Mouse (Mus musculus) liver, embryonic 16.5 days (tissue): ENCODE results near the gene Rexo1. TPM values are rescaled to one million over a fixed set of nuclear protein-coding genes. Genes with fewer than 3 reads are reported as not detected.

Experiments
- ATAC-seq: fragments of 200-750 bp; cut with Nextera tagmentation; 2 replicates; pipeline ENCODE4 v1.8.0; 2017; ENCODE audit warnings: low read depth, mild to moderate bottlenecking, moderate number of reproducible peaks, moderate library complexity
- H3K27ac ChIP-seq: fragments of 300-500 bp; sonication (generic); 2 replicates; pipeline ENCODE4 v1.5.1; 2014; ENCODE audit warnings: mild to moderate bottlenecking, low read length
- H3K27me3 ChIP-seq: fragments of 300-500 bp; sonication (generic); 2 replicates; pipeline ENCODE4 v1.6.1; 2014; ENCODE audit warnings: low read depth, low read length, mixed read lengths; ENCODE audit not compliant: control insufficient read depth, insufficient read depth
- H3K36me3 ChIP-seq: fragments of 300-500 bp; sonication (generic); 2 replicates; pipeline ENCODE4 v1.6.1; 2014; ENCODE audit warnings: mild to moderate bottlenecking; ENCODE audit not compliant: control insufficient read depth, insufficient read depth
- H3K4me1 ChIP-seq: fragments of 300-500 bp; sonication (generic); 2 replicates; pipeline ENCODE4 v1.6.1; 2014; ENCODE audit warnings: low read depth, low read length, mixed read lengths; ENCODE audit not compliant: control insufficient read depth
- H3K4me2 ChIP-seq: fragments of 300-500 bp; sonication (generic); 2 replicates; pipeline ENCODE4 v1.6.1; 2014; ENCODE audit warnings: low read depth, low read length, mixed read lengths
- H3K4me3 ChIP-seq: fragments of 300-500 bp; sonication (generic); 2 replicates; pipeline ENCODE4 v1.5.1; 2014; ENCODE audit warnings: low read depth, mild to moderate bottlenecking, low read length
- H3K9ac ChIP-seq: fragments of 300-500 bp; sonication (generic); 2 replicates; pipeline ENCODE4 v1.6.1; 2014; ENCODE audit warnings: low read depth, low read length
- H3K9me3 ChIP-seq: fragments of 300-500 bp; sonication (generic); replicated peaks from 2 replicates; pipeline ENCODE4 v1.6.1; 2016; ENCODE audit warnings: low read length; ENCODE audit not compliant: control insufficient read depth
- WGBS: fragments of 180-500 bp; shearing (Covaris S2); extraction: QIAGEN DNeasy Blood & Tissue Kit; methylation state at CpG from one replicate; pipeline ENCODE4 v1.1.7; 2014; ENCODE audit not compliant: insufficient replicate concordance; 5-methylcytosine and 5-hydroxymethylcytosine counted together
- polyA plus RNA-seq: library from polyadenylated mRNA; unstranded; fragments of >200 nt; fragmentation: Nextera tagmentation; extraction: Ambion mirVana; gene quantifications from 2 replicates; pipeline ENCODE4 v1.2.1, GENCODE M21; 2015

The Rexo1 gene
- polyA plus RNA-seq, 1 experiment from 2014 or later: 12.1 TPM

DNA sequence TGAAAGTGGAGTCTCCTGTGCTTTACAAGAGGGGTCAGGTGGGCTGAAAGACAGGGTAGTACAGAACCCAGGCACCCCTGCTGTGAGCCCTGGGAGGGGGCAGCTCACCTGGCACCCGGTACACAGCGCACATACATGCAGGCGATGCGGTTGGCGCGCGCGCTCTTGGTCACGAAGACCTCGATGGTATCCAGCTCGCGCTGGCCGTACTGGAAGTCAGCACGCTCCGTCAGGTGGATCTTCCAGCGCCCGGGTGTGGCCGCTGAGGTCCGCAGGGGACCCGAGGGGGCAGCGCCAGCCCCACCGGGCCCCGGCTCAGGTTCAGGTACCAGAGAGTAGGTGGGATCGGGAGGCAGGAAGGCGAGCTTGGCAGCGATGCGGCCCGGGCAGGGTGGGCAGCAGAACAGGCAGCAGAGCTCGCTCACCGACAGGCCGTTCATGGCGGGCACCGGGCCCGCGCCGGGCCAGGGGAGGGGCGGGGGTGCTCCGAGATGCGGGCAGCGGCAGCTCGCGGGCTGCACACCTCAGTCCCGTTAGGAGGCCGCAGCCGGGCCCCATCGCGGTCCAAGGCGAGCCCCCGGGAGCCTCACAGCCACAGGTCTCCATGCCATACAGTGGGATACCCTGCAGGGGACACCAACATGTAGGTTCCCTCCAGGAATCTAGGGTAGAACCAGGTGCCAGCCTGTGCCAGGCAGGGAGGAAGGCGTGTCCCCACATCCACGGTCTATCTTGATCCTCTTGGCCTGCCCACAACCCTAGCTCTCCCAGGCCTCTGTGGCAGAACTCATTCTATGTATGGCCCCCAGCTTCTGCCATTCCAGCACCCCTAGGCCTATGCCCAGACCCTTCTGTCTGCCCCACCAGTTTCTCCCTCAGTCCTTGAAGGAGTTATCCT is 25.3 kb upstream of the Rexo1 start:
- H3K36me3 ChIP-seq: peaks cover 10% of the 10 kb centered on the region
- no peaks in the 10 kb centered on the region for H3K27me3 ChIP-seq
- ATAC-seq: no peak
- no peak overlapping the region for H3K4me3 ChIP-seq
- WGBS: 88% methylated on average over 47 of the region's 51 CpGs
- H3K9ac ChIP-seq: no peak overlapping the region
- H3K4me2 ChIP-seq: no peak overlapping the region
- H3K27ac ChIP-seq: no peak overlapping the region
- H3K4me1 ChIP-seq: peaks cover 50% of the 10 kb centered on the region
- H3K9me3 ChIP-seq: no peaks in the 10 kb centered on the region

DNA sequence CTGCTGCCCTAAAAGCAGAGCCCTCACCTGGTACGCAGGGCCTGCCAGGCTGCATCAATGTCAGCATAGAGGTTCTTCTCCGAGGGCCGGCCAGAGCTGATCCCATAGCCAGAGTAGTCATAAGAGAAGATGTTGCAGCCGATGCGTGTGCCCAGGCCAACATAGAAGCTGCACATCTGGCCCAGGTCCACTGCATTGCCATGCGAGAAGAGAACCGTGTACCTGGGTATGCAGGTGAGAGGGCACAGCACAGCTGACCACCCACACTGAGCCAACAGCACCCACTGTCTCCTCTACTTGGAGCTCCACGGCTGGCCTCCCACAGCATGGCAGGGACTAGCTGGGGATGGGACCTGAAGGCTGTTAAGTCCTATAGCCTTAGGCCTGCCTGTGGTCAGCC is 24.2 kb upstream of the Rexo1 start:
- H3K4me1 ChIP-seq: peaks cover 45% of the 10 kb centered on the region
- WGBS: 84% methylated on average over 8 of the region's 8 CpGs
- H3K9ac ChIP-seq: no peak overlapping the region
- no peaks in the 10 kb centered on the region for H3K9me3 ChIP-seq
- H3K4me2 ChIP-seq: no peak overlapping the region
- H3K36me3 ChIP-seq: peaks cover 10% of the 10 kb centered on the region
- no peaks in the 10 kb centered on the region for H3K27me3 ChIP-seq
- H3K4me3 ChIP-seq: no peak overlapping the region
- ATAC-seq: no peak
- H3K27ac ChIP-seq: peak overlapping the region; percentile 31; the same call in 1 of the 2 replicates

DNA sequence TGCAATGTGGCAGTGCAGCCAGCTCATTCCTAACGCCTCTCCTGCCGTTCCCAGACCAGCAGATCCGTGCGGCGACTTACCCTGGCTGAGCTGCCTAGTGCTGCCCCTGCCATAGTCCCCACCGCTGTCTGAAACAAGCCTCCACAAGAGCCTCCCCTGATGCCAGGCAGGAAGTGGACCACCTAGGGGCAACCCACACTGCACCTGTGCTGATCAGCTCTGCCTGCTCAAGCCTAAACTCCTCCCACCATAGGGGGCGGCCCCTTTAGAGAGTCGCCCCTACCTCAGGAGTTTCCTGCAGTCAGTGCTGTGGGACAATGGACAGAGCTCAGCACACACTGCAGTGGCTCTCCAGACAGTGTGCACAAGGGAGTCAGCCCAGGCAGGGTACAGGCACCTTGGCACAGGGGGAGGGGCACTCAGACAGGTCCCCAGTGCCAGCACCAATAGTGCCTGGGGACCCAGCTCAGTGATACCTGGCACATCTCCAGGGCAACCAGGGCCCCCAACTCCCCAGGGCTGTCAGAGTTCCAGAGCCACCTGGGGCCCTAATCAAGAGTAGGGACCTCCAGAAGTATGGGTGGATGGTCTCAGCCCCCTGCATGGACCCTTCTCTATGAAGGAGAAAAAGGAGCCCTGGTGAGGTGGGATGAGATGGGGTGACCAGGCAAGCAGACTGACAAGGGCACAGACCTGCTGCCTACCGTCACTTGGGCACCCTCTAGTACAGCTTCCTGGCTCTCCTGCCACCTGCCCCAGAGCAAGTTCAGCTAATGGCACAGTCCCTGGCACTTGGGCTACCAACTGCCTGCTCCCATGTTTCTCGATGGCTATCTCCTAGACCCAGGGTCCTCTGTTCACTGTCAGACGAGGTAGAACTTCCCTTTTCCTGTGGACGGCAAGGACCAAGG is 23.5 kb upstream of the Rexo1 start:
- Histone ChIP-seq H3K4me3 (no peak overlapping the region), H3K9ac (no peak overlapping the region), H3K27me3 (no peaks in the 10 kb centered on the region), H3K4me1 (peaks cover 43% of the 10 kb centered on the region), H3K36me3 (peaks cover 10% of the 10 kb centered on the region), H3K9me3 (no peaks in the 10 kb centered on the region), H3K4me2 (no peak overlapping the region), H3K27ac (peak overlapping the region; percentile 50)
- 64% methylated on average over 12 of the region's 12 CpGs for whole genome bisulfite sequencing
- ATAC-seq: peak; percentile 9; the same call in 1 of the 2 replicates

DNA sequence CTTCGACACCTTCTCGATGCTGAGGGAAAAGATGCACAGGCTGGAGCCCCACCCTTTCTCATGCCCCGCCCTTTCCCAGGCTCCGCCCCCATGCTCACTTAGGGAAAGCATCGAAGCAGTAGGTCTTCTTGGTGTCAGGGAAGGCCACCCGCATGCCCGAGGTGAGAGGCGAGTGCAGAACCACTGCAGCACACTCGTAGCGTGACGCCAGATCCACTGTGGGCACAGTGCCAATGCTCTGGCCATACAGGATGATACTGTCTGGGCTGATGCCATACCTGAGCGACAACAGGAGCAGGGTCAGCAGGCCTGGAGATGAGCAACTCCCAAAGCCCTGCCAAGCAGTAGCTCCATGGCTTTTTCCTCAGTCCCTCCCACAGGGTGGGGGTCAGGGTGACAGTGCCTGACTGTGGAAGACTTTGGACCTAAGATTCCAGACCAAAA is 22.7 kb upstream of the Rexo1 start:
- ATAC-seq: no peak
- Histone ChIP-seq H3K27me3 (no peaks in the 10 kb centered on the region), H3K9me3 (no peaks in the 10 kb centered on the region), H3K4me3 (no peak overlapping the region), H3K4me1 (peaks cover 44% of the 10 kb centered on the region), H3K27ac (peak overlapping the region; percentile 50), H3K36me3 (peaks cover 10% of the 10 kb centered on the region), H3K9ac (no peak overlapping the region), H3K4me2 (no peak overlapping the region)
- 57% methylated on average over 12 of the region's 12 CpGs for WGBS

DNA sequence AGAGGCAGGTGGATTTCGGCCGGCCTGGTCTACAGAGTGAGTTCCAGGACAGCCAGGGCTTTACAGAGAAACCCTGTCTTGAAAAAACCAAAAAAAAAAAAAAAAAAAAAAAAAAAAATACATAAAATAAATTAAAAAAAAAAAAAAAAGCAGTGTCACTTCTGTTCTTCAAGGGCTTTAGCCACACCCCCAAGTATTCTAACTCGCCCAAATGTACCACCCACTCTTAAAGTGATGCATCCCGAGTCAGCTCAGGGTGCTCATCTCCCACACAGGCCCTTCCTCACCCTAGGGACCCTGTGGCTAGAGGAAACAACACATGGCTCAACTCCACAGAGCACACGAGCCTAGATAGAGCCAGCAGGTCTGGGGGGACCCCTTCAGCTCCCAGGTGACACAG is 21.7 kb upstream of the Rexo1 start:
- H3K27ac ChIP-seq: no peak overlapping the region
- WGBS: 77% methylated on average over 5 of the region's 5 CpGs
- no peak overlapping the region for H3K4me3 ChIP-seq
- H3K4me2 ChIP-seq: no peak overlapping the region
- H3K9me3 ChIP-seq: no peaks in the 10 kb centered on the region
- H3K9ac ChIP-seq: no peak overlapping the region
- no peaks in the 10 kb centered on the region for H3K27me3 ChIP-seq
- H3K4me1 ChIP-seq: peaks cover 44% of the 10 kb centered on the region
- peaks cover 10% of the 10 kb centered on the region for H3K36me3 ChIP-seq
- ATAC-seq: no peak

DNA sequence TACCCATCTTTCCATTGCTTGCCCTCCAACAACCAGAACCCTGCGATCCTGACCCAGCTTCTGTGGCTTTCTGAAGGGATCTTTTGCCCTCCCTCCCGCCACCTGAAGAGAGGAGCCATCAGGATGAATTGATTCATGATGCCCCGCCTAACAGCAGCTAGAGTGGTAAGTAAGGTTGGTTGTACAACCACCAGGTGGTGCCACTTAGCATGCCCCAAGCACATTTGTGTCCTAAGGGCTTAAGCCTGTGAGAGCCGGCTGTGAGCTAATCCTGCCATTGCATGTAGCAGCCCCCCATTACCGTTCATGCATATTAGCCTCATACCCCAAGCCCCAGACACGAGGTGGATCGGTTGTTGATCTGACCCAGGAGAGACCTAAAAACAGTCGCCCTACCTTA is 17.6 kb upstream of the Rexo1 start:
- ATAC-seq: peak; percentile 25
- Histone ChIP-seq H3K27ac (peak overlapping the region; percentile 98), H3K36me3 (peaks cover 5% of the 10 kb centered on the region; the same call in 1 of the 2 replicates), H3K9ac (peak overlapping the region; percentile 60), H3K4me1 (peaks cover 46% of the 10 kb centered on the region), H3K27me3 (no peaks in the 10 kb centered on the region), H3K9me3 (no peaks in the 10 kb centered on the region), H3K4me2 (peak overlapping the region; percentile 96), H3K4me3 (peak overlapping the region; percentile 85)
- 6% methylated on average over 8 of the region's 8 CpGs for WGBS

DNA sequence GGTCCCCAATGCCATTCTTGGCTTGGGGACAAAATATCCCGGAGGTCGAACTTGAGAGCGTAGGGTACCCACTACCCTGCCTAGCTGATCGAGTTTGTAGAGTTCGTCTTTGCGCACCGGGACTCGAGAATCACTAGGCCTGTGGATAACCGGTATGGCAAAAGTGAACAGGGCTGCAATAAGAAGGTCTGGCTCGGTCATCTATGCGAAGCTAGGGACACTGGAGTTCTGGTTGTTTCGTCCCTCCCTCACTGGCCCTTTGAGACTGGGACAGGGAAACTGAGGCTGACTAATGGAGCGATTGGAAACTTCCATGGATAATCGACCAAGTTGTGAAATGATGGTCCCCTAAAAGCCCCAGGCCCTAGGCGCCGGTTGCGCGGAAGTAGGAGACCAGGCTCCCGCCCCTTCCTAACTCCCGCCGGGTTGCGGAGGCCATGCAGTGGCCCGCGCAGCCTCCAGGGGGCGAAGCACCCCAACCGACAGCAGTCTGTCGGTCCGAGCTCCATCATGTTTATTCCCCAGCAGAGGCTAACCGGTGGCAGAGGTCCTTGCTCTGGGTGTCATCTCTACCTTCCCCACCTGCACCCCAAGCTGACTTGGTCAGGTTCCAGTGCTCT is 16.9 kb upstream of the Rexo1 start:
- H3K9ac ChIP-seq: peak overlapping the region; percentile 60
- H3K4me3 ChIP-seq: peak overlapping the region; percentile 85
- peak; percentile 47 for ATAC-seq
- under 1% methylated on average over 29 of the region's 29 CpGs for WGBS
- 0 out of 2 replicates have a peak, but pooled peaks cover under 1% of the 10 kb centered on the region for H3K36me3 ChIP-seq
- H3K27ac ChIP-seq: peak overlapping the region; percentile 98
- H3K4me2 ChIP-seq: peak overlapping the region; percentile 96
- peaks cover 50% of the 10 kb centered on the region for H3K4me1 ChIP-seq
- H3K27me3 ChIP-seq: no peaks in the 10 kb centered on the region
- no peaks in the 10 kb centered on the region for H3K9me3 ChIP-seq

DNA sequence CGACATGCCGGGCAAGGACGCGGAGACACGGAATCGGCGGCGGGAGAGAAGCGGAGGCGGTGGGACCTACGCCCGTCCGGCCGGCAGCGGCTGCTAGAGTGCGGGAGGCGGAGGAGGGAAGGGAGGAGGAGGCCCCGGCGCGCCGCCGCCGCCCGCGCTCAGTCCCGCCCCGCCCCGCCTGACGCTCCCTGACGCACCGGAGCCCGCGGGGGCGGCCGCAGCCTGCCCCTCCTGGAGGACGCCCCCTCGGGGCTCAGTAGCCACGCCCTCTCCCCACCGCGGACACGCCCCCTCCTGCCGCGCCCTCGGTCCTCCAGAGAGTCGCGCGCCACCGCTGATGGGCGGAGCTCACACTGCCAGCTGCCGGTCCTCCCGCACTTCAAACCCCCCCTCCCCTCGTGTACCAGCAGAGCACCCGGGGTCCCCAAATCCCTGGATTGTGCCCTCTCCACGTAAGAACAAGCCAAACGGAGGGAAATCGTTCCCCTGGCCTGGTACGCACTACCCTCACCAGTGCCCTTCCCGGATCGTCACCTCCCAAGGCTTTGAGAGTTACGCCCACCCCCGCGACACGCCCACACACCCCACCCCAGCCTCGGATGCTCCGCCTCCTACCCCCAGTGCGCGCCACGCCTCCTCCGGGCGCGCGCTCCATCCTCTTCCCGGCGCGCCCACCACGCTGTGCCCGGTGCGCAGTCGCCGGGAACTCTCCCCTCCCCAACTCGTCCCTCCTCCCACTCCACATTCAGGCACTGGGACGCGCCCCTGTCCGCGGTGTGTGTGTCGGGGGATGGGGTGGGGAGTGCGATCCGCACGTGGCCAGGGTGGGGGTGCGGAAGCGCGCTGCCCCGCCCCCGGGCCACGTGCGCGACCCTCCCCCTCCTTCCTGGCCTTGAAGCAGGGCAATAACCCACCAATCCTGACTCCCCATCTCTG is 16.1 kb upstream of the Rexo1 start, which contains the start of gene Klf16:
Klf16 (minus strand) TSS at position 127 of the 936 bp plus-strand sequence.
- H3K36me3 ChIP-seq: no peaks in the 10 kb centered on the region
- H3K4me2 ChIP-seq: peak within 1 kb of the TSS; percentile 96
- peak within 1 kb of the TSS; percentile 98 for H3K27ac ChIP-seq
- H3K9ac ChIP-seq: peak within 1 kb of the TSS; percentile 87
- ATAC-seq: peak; percentile 74
- H3K9me3 ChIP-seq: no peaks in the 10 kb centered on the region
- H3K4me1 ChIP-seq: peaks cover 56% of the 10 kb centered on the region
- H3K27me3 ChIP-seq: no peaks in the 10 kb centered on the region
- H3K4me3 ChIP-seq: peak within 1 kb of the TSS; percentile 85
- WGBS: under 1% methylated on average over 74 of the region's 97 CpGs
